Mouse (Mus musculus) CD4-positive helper T cell, adult 2 months (primary cell): ENCODE data around the gene Usp29.
"Not testable (repeated sequence)": the region's sequence is repeated elsewhere in the genome, so short reads cannot be mapped to it uniquely, and the experiment has no call there.

ENCODE experiments used
- DNase-seq: peaks from one replicate; pipeline ENCODE4 v3.0.0-alpha.2; 2012; ENCODE audit warnings: low read depth, missing footprints, low spot score

Usp29 gene

DNA sequence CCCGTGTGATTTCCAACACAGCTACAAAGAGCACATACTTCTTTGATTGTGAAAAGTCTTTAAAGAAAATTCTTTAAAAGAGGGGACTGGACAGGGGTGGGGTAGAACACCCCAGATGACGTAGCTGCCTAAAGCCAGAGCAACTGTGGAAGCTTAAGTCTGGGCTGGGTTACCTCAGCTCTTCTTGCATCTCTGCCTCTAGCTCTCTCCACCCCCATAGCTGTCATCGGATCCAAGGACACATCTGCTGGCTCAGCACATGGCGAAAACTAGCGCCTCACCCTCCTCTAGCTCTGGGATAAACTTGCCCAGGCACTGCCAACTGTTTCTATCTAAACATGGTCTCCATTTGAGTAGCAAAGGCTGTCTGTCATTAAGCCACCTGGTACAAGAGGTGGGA lies 34.9 kb downstream of the Usp29 start:
- DNase-seq = no peak

DNA sequence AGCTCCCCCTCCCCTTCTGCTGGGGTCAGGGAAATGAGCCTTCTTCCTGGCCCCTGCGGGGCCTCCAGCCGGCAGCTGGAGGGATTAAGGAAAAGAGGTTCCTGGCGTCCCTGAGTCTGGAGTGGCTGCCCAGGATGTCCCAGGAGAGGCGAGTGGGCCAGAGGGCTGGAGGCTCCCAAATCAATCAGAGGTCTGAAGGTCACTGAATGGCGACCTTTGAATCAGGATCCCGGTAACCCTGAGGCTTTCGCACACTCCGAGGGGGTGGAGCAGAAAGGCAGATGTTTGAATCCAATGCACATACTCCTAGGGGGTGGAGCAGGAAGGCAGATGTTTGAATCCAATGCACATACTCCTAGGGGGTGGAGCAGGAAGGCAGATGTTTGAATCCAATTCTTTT lies 39.9 kb downstream of the Usp29 start:
- no peak for DNase-seq

DNA sequence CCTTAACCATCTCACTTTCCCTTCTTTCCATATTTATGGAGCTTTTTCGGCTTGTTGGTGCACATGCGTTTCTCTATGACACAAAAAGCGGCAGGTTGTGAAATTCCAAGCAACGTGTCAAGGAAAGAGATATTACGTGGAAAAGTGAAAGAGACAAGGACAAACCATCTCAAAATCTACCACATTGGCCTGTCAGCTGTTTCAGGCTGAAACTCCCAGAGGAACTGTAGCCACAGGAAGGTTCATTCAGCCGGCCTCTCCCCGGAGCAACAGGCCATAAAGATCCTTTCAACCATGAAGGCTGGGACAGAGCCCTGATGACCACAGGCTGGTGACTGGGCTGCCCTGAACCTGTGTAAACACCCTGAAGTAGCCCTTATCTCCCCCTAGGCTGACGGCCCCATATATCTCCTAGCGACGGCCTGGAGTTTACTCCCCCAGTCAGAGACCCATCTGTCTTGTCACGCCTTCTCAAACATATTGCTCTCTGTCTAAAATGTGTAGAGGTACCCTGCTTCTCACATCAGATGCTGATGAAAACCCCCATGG lies 43.6 kb downstream of the Usp29 start:
- not testable (repeated sequence) for DNase-seq

DNA sequence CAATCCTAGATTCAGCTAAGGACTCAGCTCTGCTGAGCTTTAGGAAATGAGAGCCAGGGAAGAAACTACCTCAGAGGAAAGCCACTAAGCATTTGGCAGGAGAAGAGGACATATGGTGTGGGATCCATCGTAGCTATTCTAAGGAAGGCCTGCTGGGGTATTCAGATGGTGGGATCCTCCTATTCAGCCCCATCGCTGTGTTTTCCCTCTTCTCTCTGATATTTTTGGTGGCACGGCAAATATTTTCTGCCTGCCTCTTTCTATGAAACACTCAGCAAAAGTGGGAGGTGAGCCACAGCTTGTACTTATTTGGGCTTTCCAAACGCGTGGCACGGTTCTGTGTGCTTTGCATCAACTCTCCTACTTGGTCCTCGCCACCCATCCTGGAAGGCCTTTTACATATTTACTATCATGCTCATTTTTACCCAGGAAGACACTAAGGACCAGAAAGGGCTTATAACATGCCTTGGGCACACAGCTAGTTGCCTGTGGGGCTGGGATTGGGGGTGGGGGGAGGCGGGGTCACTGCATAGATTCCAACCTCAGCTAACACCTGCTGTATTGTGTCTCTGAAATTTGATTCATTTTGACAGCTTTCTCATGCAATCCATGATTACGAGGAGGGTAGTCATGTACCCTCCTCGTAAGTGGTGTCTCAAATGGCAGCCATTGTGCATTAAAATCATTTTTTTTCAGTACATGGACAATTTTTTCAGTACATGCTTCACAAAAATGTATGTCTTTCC lies 46.1 kb downstream of the Usp29 start:
- DNase-seq = no peak

DNA sequence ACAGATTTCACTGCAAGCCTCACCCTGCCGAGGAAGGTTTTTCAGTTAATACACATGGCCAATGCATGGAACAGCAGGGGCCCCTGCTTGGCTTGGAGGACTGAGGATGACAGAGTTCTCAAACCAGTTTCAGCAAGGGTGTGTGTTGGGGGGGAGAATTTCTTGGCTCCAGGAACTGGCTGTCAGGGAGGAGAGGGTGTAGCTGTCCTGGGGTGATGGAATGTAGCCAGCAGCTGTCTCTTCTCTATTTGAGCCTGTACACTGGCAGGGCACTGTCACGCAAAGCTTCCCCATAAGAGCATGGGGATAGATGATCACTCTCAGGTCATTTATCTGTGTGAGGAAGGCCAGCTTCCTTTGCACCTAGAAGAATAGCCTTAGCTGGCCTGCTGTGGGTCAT lies 46.7 kb downstream of the Usp29 start:
- DNase-seq = no peak

DNA sequence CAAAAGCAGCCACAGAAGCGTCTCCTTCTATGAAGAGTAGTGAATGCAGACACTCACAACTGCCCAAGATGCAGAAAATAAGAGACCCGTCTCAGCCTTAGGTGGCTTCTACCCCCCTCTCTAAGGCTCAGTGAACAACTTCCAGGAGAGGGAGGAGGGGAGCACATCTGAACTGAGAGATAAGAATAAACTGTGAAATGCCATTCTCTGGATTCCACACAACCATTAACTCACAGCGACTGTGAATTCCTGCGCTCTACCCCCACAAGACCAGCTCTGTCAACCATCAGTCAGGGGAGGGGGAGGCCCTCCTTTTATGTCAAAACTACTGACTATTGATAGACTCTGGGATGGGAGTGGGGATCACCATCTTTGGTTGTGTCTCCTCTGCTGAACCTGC lies 47.3 kb downstream of the Usp29 start:
- no peak for DNase-seq

DNA sequence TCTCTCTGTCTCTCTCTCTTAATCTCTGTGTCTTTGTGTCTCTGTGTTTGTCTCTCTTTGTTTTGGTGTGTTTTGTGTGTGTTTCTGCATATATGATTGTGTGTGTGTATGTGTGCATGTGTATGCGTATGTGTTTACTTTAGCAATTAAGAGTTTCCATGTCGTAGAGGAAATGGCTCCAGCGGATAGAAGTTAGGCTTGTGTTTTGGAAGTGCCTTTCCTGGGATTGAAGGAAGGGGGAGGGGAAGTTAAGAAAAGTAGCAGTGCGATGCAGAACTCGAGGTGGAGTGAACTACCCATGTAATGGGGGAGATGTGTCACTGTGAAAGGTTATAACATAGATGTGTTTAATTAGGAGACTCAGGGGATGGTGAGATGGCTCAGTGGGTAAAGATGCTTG lies 48.8 kb downstream of the Usp29 start:
- DNase-seq = no peak

DNA sequence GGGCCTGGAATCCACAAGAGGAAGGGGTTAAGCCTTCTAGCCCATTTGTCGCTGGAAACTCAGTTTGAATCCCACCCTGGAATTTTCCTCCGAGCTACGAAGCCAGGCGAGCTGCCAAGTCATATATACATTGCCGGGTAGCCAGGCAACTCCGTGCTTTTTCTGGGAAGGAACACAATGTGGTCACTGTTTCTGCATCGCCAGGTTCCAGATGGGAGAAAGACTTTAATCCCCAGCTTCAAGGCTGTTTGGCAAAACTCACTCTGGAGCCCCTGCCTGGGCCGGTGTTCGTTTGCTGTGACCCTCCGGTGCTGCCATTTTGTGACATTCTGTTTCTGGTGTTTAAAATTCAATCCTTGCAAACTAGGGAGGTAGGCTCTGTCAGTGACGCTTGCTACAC lies 51.2 kb downstream of the Usp29 start:
- no peak for DNase-seq

DNA sequence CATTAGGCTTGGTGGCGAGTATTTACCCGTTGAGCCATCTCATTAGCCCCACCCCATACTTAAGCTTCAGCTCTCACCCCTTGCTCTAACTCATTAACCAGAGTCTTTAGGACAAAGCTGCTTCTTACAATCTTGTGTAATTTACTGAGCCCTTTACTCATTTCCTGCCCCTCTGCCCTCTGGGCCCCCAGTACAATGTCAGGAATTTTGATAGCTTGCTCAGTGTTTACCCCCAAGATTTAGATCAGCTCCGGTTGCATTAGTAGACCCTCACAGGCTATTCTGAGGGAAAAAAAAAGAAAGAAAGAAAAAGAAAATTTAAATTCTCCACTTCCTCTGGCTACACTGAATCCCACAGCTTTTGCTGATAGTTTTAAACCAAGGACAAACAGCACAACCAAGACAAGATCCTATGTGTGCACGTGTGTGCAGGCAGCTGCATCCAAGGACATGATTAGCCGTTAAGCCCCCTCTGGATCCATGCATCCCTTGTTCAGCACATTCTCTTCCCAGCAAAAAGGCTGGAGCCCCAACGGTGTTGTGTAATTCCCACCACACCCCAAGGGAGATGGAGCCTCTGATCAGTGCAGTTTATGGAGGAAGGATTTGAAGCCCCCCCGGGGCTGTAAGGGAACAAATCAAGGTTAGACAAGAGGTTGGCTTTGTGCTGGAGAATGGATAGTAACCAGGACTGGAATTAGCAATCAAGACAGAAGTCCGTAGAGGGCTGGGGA lies 54.1 kb downstream of the Usp29 start:
- no peak for DNase-seq

DNA sequence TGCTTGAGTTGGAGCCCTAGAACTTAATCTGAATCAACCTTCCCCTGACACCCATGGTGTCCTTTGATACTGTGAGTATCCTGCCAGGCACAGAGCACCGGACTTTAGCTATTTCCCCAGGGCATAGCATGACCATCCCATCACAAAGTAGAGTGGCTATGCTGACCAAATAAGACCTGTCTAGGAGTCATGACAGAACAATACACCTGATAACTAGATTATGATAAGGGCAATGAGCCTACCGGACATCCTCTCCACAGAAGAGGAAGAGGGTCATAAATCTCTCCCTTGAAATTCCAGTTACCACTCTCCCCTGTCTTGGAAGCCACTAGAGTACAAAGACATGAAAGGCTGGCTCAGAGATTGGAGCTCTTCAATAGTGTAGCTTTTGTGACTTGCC lies 56.6 kb downstream of the Usp29 start:
- no peak for DNase-seq

DNA sequence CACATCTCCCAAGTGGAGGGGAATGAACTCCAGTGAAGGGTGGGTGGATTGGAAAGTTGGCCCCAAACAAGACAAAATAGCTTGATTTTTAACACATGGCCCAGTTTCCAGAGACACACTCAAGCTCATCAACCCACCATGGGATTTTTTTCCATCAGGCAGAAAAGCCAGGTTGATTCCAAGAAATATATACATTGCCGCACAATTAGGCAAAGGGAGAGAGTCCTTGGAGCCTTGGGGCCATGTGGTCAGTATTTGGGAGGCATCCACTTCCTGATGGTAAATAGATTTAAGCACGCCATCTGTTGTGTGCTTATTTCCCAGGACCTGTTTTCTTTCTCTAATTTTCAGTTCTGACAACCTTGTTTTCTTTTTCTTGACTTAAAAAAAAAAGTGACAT lies 57.7 kb downstream of the Usp29 start:
- no peak for DNase-seq

DNA sequence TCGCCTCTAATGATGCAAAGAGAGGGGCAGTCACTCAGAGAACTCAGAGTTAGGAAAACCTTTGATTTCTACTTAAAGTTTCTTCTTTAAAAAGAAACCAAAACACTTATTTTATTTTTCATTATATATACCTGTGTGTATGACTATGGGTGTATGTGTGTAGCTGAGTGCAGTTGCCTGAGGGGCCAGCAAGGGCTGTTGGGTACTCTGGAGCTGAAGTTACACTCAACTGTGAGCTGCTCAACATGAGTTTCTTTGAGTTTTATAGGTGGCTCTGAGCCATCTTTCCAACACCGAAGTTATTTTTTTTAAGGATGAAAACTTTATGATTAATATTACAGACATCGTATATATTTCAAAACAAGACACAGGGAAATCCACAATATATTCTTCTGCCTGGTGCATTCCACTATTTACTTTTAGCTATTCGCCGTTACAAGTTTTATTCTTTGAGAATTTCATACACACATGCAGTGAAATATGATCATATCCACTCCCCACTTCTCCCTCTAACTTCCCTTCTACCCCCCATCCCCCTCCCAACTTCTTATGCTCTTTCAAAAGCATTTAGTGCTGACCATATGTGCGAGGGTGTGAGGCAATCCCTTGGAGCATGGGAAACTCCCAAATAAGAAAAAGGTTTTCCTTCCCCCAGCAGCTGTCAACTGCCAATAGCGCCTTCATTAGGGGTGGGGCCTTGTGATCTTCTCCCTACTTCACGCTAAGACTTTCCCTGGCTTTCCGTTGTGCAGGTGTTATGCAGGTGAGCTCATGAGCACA lies 61.1 kb downstream of the Usp29 start:
- no peak for DNase-seq

DNA sequence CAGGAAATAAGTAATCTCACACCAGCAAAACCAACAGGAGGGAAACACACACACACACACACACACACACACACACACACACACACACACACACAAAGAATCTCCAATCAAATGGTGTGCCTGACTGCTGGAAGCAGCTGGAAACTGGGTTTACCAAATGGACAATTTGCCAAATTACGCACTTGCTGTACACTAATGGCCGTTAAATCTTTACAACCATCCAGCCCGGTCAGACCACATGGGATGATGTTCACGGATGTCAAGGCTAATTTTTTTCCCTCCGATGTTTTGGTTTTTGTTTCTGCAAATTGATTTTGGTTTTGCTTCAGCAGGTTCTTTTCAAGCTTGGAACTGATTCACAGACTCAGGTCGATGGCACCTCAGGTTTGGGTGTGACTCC lies 62.9 kb downstream of the Usp29 start:
- DNase-seq = no peak

DNA sequence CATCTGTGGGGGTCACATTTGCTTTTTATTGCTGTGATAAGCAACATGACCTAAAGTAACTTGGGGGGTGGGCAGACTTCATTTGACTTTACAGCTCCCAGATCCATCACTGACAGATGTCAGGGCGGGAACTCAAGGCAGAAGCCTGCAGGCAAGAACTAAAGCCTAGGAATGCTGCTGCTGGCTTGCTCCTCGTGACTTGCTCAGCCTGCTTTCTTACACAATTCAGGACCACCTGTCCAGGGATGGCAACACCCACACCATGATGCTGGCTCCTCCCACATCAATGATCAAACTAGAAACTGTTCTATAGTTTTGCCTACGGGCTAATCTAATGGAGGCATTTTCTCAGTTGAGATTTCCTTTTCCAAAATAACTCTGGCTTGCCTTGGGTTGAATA lies 63.4 kb downstream of the Usp29 start:
- DNase-seq = no peak

DNA sequence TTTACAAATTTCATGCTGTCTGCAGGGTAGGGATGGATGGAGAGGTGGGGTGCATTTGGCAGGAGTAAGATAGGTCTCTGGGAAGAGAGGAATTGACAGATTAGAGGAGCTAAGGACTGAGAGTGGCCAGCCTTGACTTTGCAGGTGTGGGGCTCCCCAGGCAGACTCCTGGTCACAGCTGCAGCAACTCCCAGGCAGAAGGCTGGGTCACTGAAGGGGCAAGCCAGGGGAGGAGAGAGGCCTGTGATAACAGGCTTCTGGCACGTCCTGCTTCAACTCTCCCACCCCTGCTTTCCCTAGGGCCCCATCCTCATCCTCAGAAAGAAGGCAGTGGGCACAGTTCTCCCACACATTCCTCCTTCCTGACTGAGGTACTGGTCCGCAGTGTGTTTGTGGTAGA lies 67.0 kb downstream of the Usp29 start:
- no peak for DNase-seq

DNA sequence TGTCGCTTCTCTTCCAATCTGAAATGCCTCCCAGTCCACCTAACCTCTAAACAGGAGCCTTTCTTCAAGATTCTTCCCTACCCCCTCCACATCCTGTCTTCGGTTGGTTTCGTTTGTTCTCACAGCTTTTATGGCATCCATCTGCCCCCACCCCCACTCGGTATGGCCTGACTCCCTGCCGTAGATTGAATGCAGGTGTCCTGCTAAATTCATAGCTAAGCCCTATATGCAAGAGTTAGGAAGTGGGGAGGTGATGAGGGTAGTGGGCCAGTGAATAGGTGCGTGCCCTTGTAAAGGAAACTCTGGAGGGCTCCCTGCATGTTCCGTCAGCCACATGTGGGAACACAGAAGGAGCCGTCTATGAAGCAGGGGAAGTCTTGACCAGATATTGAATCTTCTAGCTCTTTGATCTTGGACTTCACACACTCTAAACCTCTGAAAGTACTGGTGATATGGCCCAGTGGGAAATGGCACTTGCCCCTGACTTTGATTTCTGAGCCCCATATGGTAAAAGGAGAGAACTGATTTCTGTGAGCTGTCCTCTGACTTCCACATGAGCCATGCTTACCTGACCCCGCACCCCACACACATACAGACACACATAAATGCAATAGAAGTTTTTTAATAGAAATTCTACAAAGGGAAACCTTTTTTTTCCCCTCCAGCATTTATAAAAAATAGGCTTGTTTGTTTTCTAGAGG lies 68.9 kb downstream of the Usp29 start:
- no peak for DNase-seq

DNA sequence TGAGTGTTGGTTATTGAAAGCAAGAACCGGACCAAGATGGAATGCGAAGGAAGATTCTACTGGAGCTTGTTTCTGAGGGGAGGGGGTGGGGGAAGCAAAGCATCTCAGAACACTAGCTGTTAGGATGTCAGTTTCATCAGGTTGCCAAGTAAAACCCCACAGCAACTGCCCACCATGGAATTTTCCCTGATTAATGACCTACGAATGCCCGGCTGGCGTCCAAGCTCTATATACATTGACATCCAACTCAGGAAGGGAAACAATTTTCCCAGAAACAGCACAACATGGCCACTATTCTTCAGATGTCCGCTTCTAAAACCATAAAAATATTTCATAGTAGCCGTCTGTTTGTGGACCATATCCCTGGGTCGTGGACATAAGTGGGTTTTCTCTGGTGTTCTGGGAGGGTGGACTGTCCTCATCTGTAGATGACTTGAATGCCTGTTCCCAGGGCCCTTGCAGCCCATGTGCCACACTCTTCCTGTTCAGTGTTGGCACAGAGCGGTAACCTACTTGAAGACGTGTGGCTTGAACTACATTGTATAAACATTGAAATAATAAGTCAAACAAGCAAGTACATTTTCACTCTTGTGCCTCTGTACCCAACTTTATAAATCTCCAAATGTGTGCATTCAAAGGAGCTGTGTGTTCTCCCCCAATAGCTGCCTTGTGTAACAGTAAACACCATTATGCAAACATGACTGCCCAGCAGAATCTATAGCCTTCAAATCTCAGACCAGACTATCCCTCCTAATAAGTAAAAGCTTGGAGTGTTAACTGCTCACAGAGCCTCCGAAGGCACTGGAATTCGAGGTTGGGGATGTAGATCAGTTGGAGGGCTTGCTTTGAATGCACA lies 70.4 kb downstream of the Usp29 start:
- DNase-seq = no peak

DNA sequence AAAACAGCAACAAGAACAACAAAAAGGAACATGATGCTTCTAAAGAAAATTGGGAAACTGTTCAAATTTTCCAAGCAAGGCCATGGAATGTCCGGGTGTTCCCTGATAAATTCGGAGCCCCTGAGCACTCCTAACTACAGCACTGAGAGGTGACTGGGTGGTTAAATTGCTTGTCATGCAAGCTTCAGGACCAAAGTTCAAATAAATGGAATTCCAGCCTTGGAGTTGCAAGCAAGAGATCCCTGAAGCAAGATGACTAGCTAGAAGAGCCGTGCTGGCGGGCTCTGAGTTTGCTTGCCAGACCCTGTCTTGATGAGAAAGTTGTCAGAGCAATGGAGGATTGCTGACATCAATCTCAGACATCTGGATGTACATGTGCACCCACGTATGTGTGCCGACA lies 71.3 kb downstream of the Usp29 start:
- no peak for DNase-seq

DNA sequence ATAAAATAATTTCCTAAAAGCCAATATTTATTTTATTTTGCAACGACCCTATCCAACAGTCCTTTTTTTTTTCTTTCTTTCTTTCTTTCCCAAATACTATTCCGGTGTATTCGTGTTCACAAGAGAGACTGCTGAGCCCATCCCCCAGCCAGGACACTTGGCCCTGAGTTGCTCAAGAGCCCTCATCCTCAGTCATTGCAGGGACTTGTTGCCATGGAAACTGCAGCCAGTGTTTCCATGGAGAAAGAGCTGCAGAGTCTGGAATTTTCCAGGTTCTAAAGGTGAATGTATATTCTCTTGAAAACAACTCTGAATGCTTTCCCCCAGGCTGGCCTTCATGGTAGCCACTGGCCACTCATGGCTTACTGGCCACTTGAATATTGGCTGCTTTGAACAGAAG lies 80.2 kb downstream of the Usp29 start:
- DNase-seq = no peak

DNA sequence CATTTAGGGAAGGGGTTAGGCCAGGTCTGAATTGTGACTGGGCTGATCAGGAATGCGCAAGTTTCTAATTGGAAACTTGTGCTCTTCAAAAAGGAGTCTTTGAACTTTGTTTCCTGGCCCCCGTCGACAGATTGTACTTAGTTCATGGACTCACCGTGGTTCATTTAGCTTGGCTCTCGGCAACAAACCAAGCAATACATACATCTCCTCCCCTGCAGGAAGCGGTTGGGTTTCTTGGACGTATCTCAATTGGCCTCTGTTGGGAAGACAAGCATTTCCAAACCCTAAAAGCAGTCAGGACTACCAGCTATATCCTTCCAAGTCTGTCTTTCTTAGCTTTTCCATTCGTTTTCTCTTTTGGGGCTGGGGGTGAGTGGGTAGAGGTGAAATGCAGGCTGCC lies 84.6 kb downstream of the Usp29 start:
- DNase-seq = no peak
